Mouse (Mus musculus): ENCODE data around the gene Polm. TPM values are rescaled to one million over a fixed set of nuclear protein-coding genes. Genes with fewer than 3 reads are reported as not detected.

Gene Polm
- polyA plus RNA-seq, 1 experiment from 2014 or later = 5.5 TPM

- no peaks in the 10 kb centered on the region for H3K4me1 ChIP-seq (ENCODE audit: control insufficient read depth, insufficient read depth, low read depth, low read length)
- ATAC-seq = no peak
Measured at GRCm38 (mm10) chr11:5846639-5847345, 9.0 kb upstream of the Polm start.

GRCm38 (mm10) chr11:5843131-5843530 lies 5.3 kb upstream of the Polm start:
- no peaks in the 10 kb centered on the region for H3K4me1 ChIP-seq (ENCODE audit: control insufficient read depth, insufficient read depth, low read depth, low read length)
- H3K4me2 ChIP-seq (ENCODE audit: low read length) = no peak overlapping the region
- H3K9ac ChIP-seq (ENCODE audit: low read depth, low read length) = no peak overlapping the region
- WGBS = 85% methylated on average over 3 of the region's 3 CpGs
- ATAC-seq = no peak
- no peak overlapping the region for H3K27ac ChIP-seq (ENCODE audit: low read depth, low read length)
- H3K9me3 ChIP-seq (ENCODE audit: control insufficient read depth, low read length) = 0 out of 2 replicates have a peak, but pooled peaks cover 2% of the 10 kb centered on the region
- no peak overlapping the region for H3K4me3 ChIP-seq (ENCODE audit: low read length)
- H3K27me3 ChIP-seq (replicated peaks; ENCODE audit: control insufficient read depth, insufficient read depth, low read length) = no peaks in the 10 kb centered on the region
- H3K36me3 ChIP-seq (ENCODE audit: control insufficient read depth, insufficient read depth, low read length) = no peaks in the 10 kb centered on the region

More at GRCm38 (mm10) chr11:5846639-5847345, 9.0 kb upstream of the Polm start:
- Histone ChIP-seq H3K27ac (ENCODE audit: low read depth, low read length) (no peak overlapping the region), H3K27me3 (replicated peaks; ENCODE audit: control insufficient read depth, insufficient read depth, low read length) (no peaks in the 10 kb centered on the region), H3K9me3 (ENCODE audit: control insufficient read depth, low read length) (0 out of 2 replicates have a peak, but pooled peaks cover 2% of the 10 kb centered on the region), H3K4me2 (ENCODE audit: low read length) (no peak overlapping the region), H3K4me3 (ENCODE audit: low read length) (no peak overlapping the region), H3K36me3 (ENCODE audit: control insufficient read depth, insufficient read depth, low read length) (no peaks in the 10 kb centered on the region), H3K9ac (ENCODE audit: low read depth, low read length) (no peak overlapping the region)
- 70% methylated on average over 7 of the region's 7 CpGs for WGBS

- Histone ChIP-seq H3K4me3 (ENCODE audit: low read length) (no peak overlapping the region), H3K9me3 (ENCODE audit: control insufficient read depth, low read length) (0 out of 2 replicates have a peak, but pooled peaks cover 2% of the 10 kb centered on the region), H3K9ac (ENCODE audit: low read depth, low read length) (no peak overlapping the region), H3K27ac (ENCODE audit: low read depth, low read length) (no peak overlapping the region), H3K4me2 (ENCODE audit: low read length) (no peak overlapping the region), H3K36me3 (ENCODE audit: control insufficient read depth, insufficient read depth, low read length) (no peaks in the 10 kb centered on the region), H3K4me1 (ENCODE audit: control insufficient read depth, insufficient read depth, low read depth, low read length) (peaks cover 4% of the 10 kb centered on the region; the same call in 1 of the 2 replicates), H3K27me3 (replicated peaks; ENCODE audit: control insufficient read depth, insufficient read depth, low read length) (no peaks in the 10 kb centered on the region)
- 96% methylated on average over 2 of the region's 2 CpGs for WGBS
- ATAC-seq = no peak
Measured at GRCm38 (mm10) chr11:5841751-5842150, 3.9 kb upstream of the Polm start.

GRCm38 (mm10) chr11:5840346-5840745 lies 2.5 kb upstream of the Polm start:
- H3K4me1 ChIP-seq (ENCODE audit: control insufficient read depth, insufficient read depth, low read depth, low read length) = peaks cover 4% of the 10 kb centered on the region; the same call in 1 of the 2 replicates

GRCm38 (mm10) chr11:5836126-5836525 lies 1.7 kb downstream of the Polm start:
- H3K27ac ChIP-seq (ENCODE audit: low read depth, low read length) = no peak overlapping the region; the same call in 1 of the 2 replicates
- WGBS = 50% methylated on average over 1 of the region's 1 CpGs
- no peaks in the 10 kb centered on the region for H3K9me3 ChIP-seq (ENCODE audit: control insufficient read depth, low read length)
- no peak overlapping the region for H3K4me2 ChIP-seq (ENCODE audit: low read length)
- no peaks in the 10 kb centered on the region for H3K27me3 ChIP-seq (replicated peaks; ENCODE audit: control insufficient read depth, insufficient read depth, low read length)
- H3K4me3 ChIP-seq (ENCODE audit: low read length) = no peak overlapping the region
- peaks cover 4% of the 10 kb centered on the region; the same call in 1 of the 2 replicates for H3K4me1 ChIP-seq (ENCODE audit: control insufficient read depth, insufficient read depth, low read depth, low read length)
- H3K36me3 ChIP-seq (ENCODE audit: control insufficient read depth, insufficient read depth, low read length) = peaks cover 8% of the 10 kb centered on the region
- no peak overlapping the region for H3K9ac ChIP-seq (ENCODE audit: low read depth, low read length)
- peak; percentile 13; the same call in 1 of the 2 replicates for ATAC-seq

More at GRCm38 (mm10) chr11:5840346-5840745, 2.5 kb upstream of the Polm start:
- Histone ChIP-seq H3K4me3 (ENCODE audit: low read length) (no peak overlapping the region), H3K9ac (ENCODE audit: low read depth, low read length) (no peak overlapping the region), H3K4me2 (ENCODE audit: low read length) (no peak overlapping the region), H3K27ac (ENCODE audit: low read depth, low read length) (no peak overlapping the region), H3K36me3 (ENCODE audit: control insufficient read depth, insufficient read depth, low read length) (no peaks in the 10 kb centered on the region), H3K9me3 (ENCODE audit: control insufficient read depth, low read length) (0 out of 2 replicates have a peak, but pooled peaks cover 2% of the 10 kb centered on the region), H3K27me3 (replicated peaks; ENCODE audit: control insufficient read depth, insufficient read depth, low read length) (no peaks in the 10 kb centered on the region)
- 79% methylated on average over 7 of the region's 7 CpGs for WGBS
- no peak for ATAC-seq

- H3K27me3 ChIP-seq (replicated peaks; ENCODE audit: control insufficient read depth, insufficient read depth, low read length) = no peaks in the 10 kb centered on the region
- 91% methylated on average over 7 of the region's 7 CpGs for WGBS
- H3K9me3 ChIP-seq (ENCODE audit: control insufficient read depth, low read length) = no peaks in the 10 kb centered on the region
- no peak overlapping the region for H3K4me2 ChIP-seq (ENCODE audit: low read length)
- ATAC-seq = no peak
- no peak overlapping the region for H3K9ac ChIP-seq (ENCODE audit: low read depth, low read length)
- H3K4me1 ChIP-seq (ENCODE audit: control insufficient read depth, insufficient read depth, low read depth, low read length) = peaks cover 4% of the 10 kb centered on the region; the same call in 1 of the 2 replicates
- H3K27ac ChIP-seq (ENCODE audit: low read depth, low read length) = no peak overlapping the region
- H3K36me3 ChIP-seq (ENCODE audit: control insufficient read depth, insufficient read depth, low read length) = peaks cover 9% of the 10 kb centered on the region
- no peak overlapping the region for H3K4me3 ChIP-seq (ENCODE audit: low read length)
Measured at GRCm38 (mm10) chr11:5835057-5835456, 2.8 kb downstream of the Polm start.

GRCm38 (mm10) chr11:5834506-5834905 lies 3.3 kb downstream of the Polm start:
- ATAC-seq = no peak
- WGBS = 91% methylated on average over 9 of the region's 9 CpGs

GRCm38 (mm10) chr11:5829327-5829726 lies 8.5 kb downstream of the Polm start:
- Histone ChIP-seq H3K4me2 (ENCODE audit: low read length) (no peak overlapping the region), H3K9ac (ENCODE audit: low read depth, low read length) (no peak overlapping the region), H3K27ac (ENCODE audit: low read depth, low read length) (no peak overlapping the region), H3K4me3 (ENCODE audit: low read length) (no peak overlapping the region), H3K4me1 (ENCODE audit: control insufficient read depth, insufficient read depth, low read depth, low read length) (no peaks in the 10 kb centered on the region), H3K36me3 (ENCODE audit: control insufficient read depth, insufficient read depth, low read length) (peaks cover 13% of the 10 kb centered on the region), H3K27me3 (replicated peaks; ENCODE audit: control insufficient read depth, insufficient read depth, low read length) (no peaks in the 10 kb centered on the region), H3K9me3 (ENCODE audit: control insufficient read depth, low read length) (no peaks in the 10 kb centered on the region)
- no peak for ATAC-seq
- WGBS = 96% methylated on average over 12 of the region's 12 CpGs

More at GRCm38 (mm10) chr11:5834506-5834905, 3.3 kb downstream of the Polm start:
- Histone ChIP-seq H3K27ac (ENCODE audit: low read depth, low read length) (no peak overlapping the region), H3K9ac (ENCODE audit: low read depth, low read length) (no peak overlapping the region), H3K4me1 (ENCODE audit: control insufficient read depth, insufficient read depth, low read depth, low read length) (peaks cover 4% of the 10 kb centered on the region; the same call in 1 of the 2 replicates), H3K4me2 (ENCODE audit: low read length) (no peak overlapping the region), H3K27me3 (replicated peaks; ENCODE audit: control insufficient read depth, insufficient read depth, low read length) (no peaks in the 10 kb centered on the region), H3K9me3 (ENCODE audit: control insufficient read depth, low read length) (no peaks in the 10 kb centered on the region), H3K36me3 (ENCODE audit: control insufficient read depth, insufficient read depth, low read length) (peaks cover 9% of the 10 kb centered on the region), H3K4me3 (ENCODE audit: low read length) (no peak overlapping the region)

- Histone ChIP-seq H3K36me3 (ENCODE audit: control insufficient read depth, insufficient read depth, low read length) (peaks cover 11% of the 10 kb centered on the region; the same call in 1 of the 2 replicates), H3K27ac (ENCODE audit: low read depth, low read length) (no peak overlapping the region), H3K4me1 (ENCODE audit: control insufficient read depth, insufficient read depth, low read depth, low read length) (no peaks in the 10 kb centered on the region), H3K27me3 (replicated peaks; ENCODE audit: control insufficient read depth, insufficient read depth, low read length) (no peaks in the 10 kb centered on the region), H3K9ac (ENCODE audit: low read depth, low read length) (no peak overlapping the region), H3K9me3 (ENCODE audit: control insufficient read depth, low read length) (no peaks in the 10 kb centered on the region), H3K4me3 (ENCODE audit: low read length) (no peak overlapping the region), H3K4me2 (ENCODE audit: low read length) (no peak overlapping the region)
- WGBS = 92% methylated on average over 11 of the region's 11 CpGs
- ATAC-seq = no peak
Measured at GRCm38 (mm10) chr11:5828509-5829191, 9.2 kb downstream of the Polm start.
